Mouse (Mus musculus) bone marrow macrophage, adult 2 months (primary cell): ENCODE measurements at regions not wholly inside any gene's neighbourhood (a gene's known extent, or its start where the extent isn't known, plus 50 kb on each side); places are given as distances from the start of the nearest gene placed in this dataset.

Experiments used
- CTCF ChIP-seq: IDR thresholded peaks from 2 replicates; pipeline ENCODE4 v1.5.1; 2012; ENCODE audit warnings: low read depth, mild to moderate bottlenecking, low read length, moderate library complexity
- POLR2A ChIP-seq: IDR thresholded peaks from 2 replicates; pipeline ENCODE4 v1.6.1; 2012; ENCODE audit warnings: mild to moderate bottlenecking, low read depth, low read length, borderline replicate concordance

GRCm38 (mm10) chr2:159852959-159853358 lies 481.0 kb downstream of the Gm826 start:
- TF ChIP-seq CTCF, result no peak
- TF ChIP-seq POLR2A, result no peak
